Mouse (Mus musculus) inflammation-experienced regulatory T-cells, adult 6 months (primary cell): ENCODE measurements around the gene Rnf208. TPM values are rescaled to one million over a fixed set of nuclear protein-coding genes. Genes with fewer than 3 reads are reported as not detected.

Experiments
- ATAC-seq: one replicate; pipeline ENCODE4 v1.8.0; 2017
- polyA plus RNA-seq, 3 experiments: library from polyadenylated mRNA; unstranded; fragments of 100-300 nt; shearing (Covaris generic); gene quantifications; one replicate each; pipeline ENCODE4 v1.2.1; 2017

Gene Rnf208
- polyA plus RNA-seq, 3 experiments from 2014 or later = 0.53 to 1.6 (median 0.99) TPM

DNA sequence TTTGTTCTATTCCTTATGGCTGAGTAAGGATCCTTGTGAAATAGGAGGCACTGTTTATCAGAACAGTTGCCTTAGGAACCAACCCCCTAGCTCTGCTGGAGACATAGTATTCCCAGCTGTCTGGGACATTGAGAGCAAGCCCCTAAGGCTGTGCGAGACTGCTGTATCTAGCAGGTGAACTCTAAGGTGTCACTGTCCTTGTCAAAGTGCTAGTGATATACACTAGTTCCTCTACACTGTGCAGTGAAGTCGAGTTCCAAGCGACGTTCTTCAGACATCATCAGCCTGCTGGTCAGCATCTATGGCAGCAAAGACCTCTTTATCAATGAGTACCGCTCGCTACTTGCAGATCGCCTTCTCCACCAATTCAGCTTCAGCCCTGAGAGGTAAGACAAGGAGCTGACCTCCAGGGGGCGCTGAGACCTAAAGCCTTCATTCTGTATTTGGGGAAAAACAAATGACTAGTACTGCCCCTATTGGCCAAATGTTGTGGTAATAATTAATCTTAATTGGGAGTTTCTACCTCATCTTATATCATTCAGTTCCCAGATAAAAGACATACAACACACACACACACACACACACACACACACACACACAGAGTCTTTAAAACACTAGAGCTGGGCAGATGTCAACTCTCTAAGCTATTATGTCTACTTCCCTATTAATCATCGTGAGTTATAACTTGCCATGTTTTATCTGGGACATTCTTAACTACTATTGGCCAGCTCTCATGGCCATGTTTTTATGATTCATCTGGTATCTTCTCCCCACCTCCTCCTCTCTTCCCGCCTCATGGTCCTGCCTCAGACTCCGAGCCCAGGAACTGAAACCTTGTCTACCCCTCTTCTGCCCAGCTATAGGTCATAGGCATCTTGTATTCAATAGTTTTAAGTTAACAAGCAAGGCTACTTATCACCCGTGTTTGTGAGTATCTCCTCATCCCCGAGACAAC, 37.1 kb downstream of the Rnf208 start:
- ATAC-seq = peak; percentile 61

- no peak for ATAC-seq
These were observed 43.5 kb downstream of the Rnf208 start for GRCm38 (mm10) chr2:25285551-25285950.

- no peak for ATAC-seq
These were observed 44.3 kb downstream of the Rnf208 start for GRCm38 (mm10) chr2:25286314-25286713.

DNA sequence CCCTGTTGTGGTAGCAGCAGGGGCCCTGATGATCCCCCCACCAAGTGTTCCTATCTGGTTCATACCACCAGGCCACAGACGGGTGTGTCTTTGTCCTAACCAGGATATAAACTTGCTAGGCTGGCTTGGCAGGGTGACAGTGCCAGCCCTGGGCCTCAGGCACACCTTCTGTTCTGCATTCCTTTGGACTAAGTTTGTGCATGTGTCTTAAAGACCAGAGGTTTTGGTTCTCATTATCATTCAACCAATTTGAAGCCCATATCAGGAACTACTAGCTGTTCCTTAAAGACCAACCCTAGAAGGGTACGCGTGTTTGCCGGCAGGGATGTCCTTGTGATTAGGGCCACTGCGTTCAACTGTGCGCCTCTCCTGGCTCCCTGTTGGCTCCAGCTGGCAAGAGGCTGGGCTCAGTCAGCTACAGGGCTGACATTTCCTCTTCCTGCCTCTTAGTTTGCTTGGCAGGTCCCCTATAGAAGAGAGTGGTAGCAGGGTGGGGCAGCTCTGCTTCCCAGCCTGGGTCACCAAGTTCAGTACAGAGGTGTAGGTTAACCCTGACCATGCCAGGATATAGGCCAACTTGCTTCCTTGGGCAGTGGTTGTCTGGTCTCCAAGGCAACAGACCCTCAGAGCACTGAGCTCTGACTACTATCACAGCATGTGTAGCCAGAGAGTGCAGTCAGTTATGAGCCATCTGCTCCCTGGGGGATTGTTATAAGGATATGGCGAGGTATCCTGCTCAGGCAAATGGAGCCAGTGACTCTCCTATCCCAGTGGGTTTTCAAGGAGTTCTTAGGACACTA, 45.0 kb downstream of the Rnf208 start:
- ATAC-seq = no peak

DNA sequence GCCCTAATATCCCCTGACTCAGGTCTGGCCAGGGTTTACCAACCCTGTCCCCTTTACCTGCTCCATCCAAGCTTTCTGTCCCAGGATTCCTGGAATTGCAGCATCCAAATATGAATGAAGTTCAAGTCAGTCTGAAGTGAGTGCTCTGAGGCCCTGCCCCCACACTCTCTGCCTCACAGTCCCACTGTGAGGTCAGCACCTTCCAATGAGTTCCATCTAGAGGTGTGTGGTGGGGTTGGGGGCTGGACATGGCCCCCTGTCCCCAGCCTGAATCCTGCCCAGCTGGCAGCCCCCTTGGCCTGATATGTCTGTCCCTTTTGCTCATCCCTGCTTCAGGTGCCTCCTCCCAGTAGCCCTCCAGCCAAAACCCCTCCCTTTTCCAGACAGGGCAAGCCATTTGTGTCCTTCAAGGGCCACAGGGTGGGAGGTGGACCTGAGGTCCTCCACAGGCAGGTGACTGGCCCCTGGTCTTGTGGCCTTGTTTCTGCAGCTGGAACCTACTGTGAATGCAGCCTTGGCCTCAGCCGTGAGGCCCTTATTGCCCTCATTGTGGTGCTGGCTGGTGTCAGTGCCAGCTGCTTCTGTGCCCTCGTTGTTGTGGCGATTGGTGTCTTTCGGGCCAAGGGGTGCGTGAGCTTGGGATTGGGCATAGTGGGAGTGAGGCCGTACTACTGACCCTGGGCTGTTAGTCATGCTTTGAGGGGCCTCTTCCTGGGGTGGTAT, 46.0 kb downstream of the Rnf208 start, which contains the start of gene Tmem210:
Gene Tmem210, plus strand, starts transcription at position 219 of the 723 bp plus-strand sequence.
- ATAC-seq = no peak

DNA sequence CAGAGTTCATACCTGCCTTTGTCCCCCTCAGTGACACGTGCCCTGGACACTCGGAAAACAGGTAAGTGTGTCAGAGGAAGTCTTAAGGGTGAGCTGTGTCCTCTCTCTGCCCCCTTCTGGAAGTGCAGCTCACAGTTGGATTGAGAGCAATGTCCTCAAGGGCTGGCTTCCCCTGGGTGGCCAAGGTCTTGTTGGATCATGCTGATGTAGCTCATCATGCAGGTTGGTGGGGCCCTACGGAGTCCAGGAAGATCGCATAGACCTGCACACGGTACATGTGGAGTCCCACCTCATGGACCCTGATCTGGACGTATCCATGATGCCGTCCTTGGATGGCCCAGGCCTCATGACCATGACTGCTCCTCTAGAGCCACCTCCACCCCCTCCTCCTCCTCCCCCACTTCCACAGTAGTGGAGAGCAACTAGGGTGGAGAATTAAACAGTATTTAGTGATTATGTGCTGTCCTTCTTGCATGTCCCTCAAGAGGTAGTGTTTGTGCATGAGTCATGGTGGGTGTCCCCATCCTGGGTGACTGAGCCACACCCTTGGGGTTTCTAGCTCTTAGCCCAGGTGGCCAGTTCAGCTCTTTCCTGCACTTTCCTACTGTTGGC, 46.8 kb downstream of the Rnf208 start:
- ATAC-seq = no peak

DNA sequence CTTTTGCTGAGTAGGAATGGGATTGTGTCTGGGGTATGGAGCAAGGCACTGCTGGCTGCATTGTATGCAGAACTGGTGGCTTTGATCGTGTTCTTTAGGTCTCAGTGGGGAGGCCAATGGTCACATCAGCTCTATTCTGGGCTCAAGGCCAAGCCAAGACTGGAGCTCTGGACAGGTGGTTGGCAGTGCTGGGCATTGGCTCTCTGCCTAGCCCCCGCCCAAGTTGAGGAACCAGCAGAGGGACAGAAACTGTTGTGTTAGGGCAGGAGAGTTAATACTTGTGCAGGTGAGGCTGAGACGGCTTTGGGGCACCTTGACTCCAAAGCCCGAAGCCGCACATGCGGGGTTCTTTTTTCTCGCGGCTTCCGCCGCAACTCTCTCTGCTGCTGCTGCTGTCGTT, 47.6 kb downstream of the Rnf208 start, which contains the start of gene Lrrc26:
Gene Lrrc26, plus strand, starts transcription at position 265 of the 400 bp plus-strand sequence.
- ATAC-seq = no peak

DNA sequence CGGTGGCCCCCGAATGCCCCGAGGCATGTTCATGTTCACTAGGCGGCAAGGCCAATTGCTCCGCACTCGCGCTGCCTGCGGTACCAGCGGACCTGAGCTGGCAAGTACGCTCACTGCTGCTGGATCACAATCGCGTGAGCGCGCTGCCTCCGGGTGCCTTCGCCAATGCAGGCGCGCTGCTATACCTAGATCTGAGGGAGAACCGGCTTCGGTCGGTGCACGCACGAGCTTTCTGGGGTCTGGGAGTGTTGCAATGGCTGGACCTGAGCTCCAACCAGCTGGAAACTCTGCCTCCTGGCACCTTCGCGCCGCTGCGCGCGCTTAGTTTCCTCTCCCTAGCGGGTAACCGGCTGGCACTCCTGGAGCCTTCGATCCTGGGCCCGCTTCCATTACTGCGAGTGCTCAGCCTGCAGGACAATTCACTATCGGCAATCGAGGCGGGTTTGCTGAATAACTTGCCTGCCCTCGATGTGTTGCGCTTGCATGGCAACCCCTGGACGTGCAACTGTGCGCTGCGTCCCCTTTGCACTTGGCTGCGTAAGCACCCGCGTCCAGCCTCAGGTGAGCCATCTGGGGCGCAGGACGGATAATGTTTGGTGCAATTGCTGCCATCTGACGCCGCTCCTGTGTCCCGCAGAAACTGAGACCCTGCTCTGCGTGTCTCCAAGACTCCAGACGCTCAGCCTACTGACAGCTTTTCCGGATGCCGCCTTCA, 48.2 kb downstream of the Rnf208 start:
- no peak for ATAC-seq

DNA sequence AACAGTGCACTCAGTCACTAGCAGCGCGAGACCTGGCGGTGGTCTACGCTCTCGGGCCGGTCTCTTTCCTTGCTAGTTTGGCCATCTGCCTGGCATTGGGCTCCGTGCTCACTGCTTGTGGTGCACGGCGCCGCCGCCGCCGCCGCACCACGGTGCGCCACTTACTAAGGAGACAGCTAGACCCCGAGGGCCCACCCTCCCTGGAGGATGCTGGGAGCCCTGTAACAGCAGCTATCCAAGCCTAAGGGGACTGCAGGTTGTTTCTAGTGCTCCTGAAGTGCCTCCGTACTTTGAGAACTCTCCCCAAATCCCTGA, 48.7 kb downstream of the Rnf208 start:
- no peak for ATAC-seq

- no peak for ATAC-seq
These were observed 49.4 kb downstream of the Rnf208 start for GRCm38 (mm10) chr2:25291184-25292053.

GRCm38 (mm10) chr2:25292054-25292544, 50.0 kb downstream of the Rnf208 start:
- ATAC-seq = no peak

DNA sequence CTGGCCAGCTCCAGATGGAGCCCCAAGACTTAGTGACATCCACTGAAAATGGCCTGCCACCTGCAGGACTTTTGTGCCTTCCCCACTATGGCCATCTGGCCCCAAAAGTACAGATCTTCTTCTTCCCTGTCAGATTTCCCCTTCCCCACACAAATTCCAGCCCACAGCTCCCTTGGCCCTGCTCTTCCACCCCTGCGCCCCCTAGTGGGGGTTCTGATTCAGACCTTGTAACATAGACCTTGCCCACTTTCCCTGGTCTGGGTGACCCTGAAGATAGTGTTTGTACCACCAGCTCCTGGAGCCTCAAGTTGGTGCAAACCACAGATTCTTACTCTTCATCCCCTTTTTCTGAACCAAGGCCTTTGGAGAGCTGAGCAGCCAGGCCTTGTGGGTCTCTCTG, 50.8 kb downstream of the Rnf208 start:
- ATAC-seq = peak; percentile 46

DNA sequence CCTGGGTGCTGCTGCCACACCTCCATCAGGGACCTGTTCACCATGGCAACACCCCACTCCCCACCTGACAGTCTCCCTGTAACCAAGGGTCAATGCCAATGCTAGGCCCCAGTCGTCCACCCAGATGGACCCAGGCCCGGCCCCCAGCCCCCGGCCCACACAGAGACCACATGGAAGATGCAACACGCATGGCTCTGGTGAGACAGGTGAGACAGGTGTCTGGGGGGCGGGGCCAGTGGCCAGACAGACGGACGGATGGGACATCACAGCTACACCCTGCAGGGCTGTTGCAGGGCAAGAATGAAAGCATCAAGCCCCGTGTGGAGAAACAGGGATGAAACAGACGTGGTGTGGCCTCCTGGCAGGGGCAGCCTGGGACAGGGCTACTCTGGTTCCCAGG, 51.7 kb downstream of the Rnf208 start:
- ATAC-seq = no peak

Other genes with a start within 250 kb of the Rnf208 start
- 10 to 100 TPM; 11.3 to 20.4 (median 11.4) TPM for gene Nsmf, start 187.9 kb upstream of the Rnf208 start, polyA plus RNA-seq
- gene Entpd8, start 162.0 kb upstream of the Rnf208 start, polyA plus RNA-seq = under 1 TPM in 1 of 3 experiments, not detected in 2; 0.90 TPM
- gene Noxa1, start 147.1 kb upstream of the Rnf208 start, polyA plus RNA-seq = 1 to 10 TPM in 2 of 3 experiments, under 1 TPM in 1; 0.68 to 4.2 (median 4.2) TPM
- 1 to 10 TPM in 1 of 3 experiments, under 1 TPM in 2; 0.54 to 1.2 (median 0.59) TPM for gene Nrarp, start 61.5 kb upstream of the Rnf208 start, polyA plus RNA-seq
- gene Tor4a, start 45.4 kb upstream of the Rnf208 start, polyA plus RNA-seq = 10 to 100 TPM; 55.3 to 73.9 (median 67.2) TPM
- gene Nelfb, start 30.8 kb upstream of the Rnf208 start, polyA plus RNA-seq = 10 to 100 TPM; 46.6 to 50.3 (median 47.0) TPM
- gene Stpg3, start 27.6 kb upstream of the Rnf208 start, polyA plus RNA-seq = not detected
- gene Fam166a, start 23.5 kb upstream of the Rnf208 start, polyA plus RNA-seq = not detected
- 100 to 1,000 TPM in 1 of 3 experiments, 10 to 100 TPM in 2; 90.3 to 208 (median 96.5) TPM for gene Tubb4b, start 17.6 kb upstream of the Rnf208 start, polyA plus RNA-seq
- gene Slc34a3, start 7.9 kb upstream of the Rnf208 start, polyA plus RNA-seq = not detected
- gene Rnf224, start 5.5 kb upstream of the Rnf208 start, polyA plus RNA-seq = not detected
- not detected for gene Cysrt1, start 197 bp downstream of the Rnf208 start, polyA plus RNA-seq
- 1 to 10 TPM; 2.3 to 9.2 (median 4.0) TPM for gene AL732309.1, start 4.6 kb downstream of the Rnf208 start, polyA plus RNA-seq
- gene Tmem203, start 13.2 kb downstream of the Rnf208 start, polyA plus RNA-seq = 10 to 100 TPM in 1 of 3 experiments, 1 to 10 TPM in 2; 8.3 to 13.7 (median 8.7) TPM
- 1 to 10 TPM; 3.4 to 4.7 (median 3.9) TPM for gene Tprn, start 20.4 kb downstream of the Rnf208 start, polyA plus RNA-seq
- gene Ssna1, start 30.2 kb downstream of the Rnf208 start, polyA plus RNA-seq = 100 to 1,000 TPM; 111 to 156 (median 121) TPM
- gene Anapc2, start 30.2 kb downstream of the Rnf208 start, polyA plus RNA-seq = 10 to 100 TPM; 29.3 to 44.6 (median 39.2) TPM
- gene Tmem210, start 45.9 kb downstream of the Rnf208 start, polyA plus RNA-seq = not detected
- gene Lrrc26, start 47.7 kb downstream of the Rnf208 start, polyA plus RNA-seq = not detected
- not detected for gene Grin1, start 76.9 kb downstream of the Rnf208 start, polyA plus RNA-seq
- 10 to 100 TPM; 21.2 to 24.3 (median 23.1) TPM for gene Man1b1, start 90.1 kb downstream of the Rnf208 start, polyA plus RNA-seq
- gene Dpp7, start 114.1 kb downstream of the Rnf208 start, polyA plus RNA-seq = 10 to 100 TPM; 10.2 to 24.6 (median 21.1) TPM
- 10 to 100 TPM; 12.2 to 20.6 (median 18.3) TPM for gene Uap1l1, start 123.4 kb downstream of the Rnf208 start, polyA plus RNA-seq
- 10 to 100 TPM in 1 of 3 experiments, under 1 TPM in 2; 0.44 to 10.5 (median 0.80) TPM for gene Sapcd2, start 130.1 kb downstream of the Rnf208 start, polyA plus RNA-seq
- gene Entpd2, start 153.6 kb downstream of the Rnf208 start, polyA plus RNA-seq = 1 to 10 TPM in 1 of 3 experiments, under 1 TPM in 1, not detected in 1; 0.49 to 1.3 TPM
- 1 to 10 TPM; 2.8 to 6.1 (median 6.0) TPM for gene Npdc1, start 157.1 kb downstream of the Rnf208 start, polyA plus RNA-seq
- gene Fut7, start 181.0 kb downstream of the Rnf208 start, polyA plus RNA-seq = 10 to 100 TPM in 1 of 3 experiments, 1 to 10 TPM in 2; 4.1 to 14.7 (median 7.2) TPM
- 10 to 100 TPM; 31.4 to 59.3 (median 41.8) TPM for gene Abca2, start 186.4 kb downstream of the Rnf208 start, polyA plus RNA-seq
- gene Clic3, start 214.6 kb downstream of the Rnf208 start, polyA plus RNA-seq = 1 to 10 TPM; 1.2 to 1.9 (median 1.6) TPM
- 10 to 100 TPM; 70.4 to 92.1 (median 89.2) TPM for gene Paxx, start 218.8 kb downstream of the Rnf208 start, polyA plus RNA-seq
- gene Ptgds, start 227.8 kb downstream of the Rnf208 start, polyA plus RNA-seq = not detected